Mouse (Mus musculus): Measurements from ENCODE around the gene Abraxas2.
A peak's percentile ranks its signal among the peaks of the same experiment; 100 is the strongest.

Abraxas2 gene

GRCm38 (mm10) chr7:132900826-132901531 is 42.0 kb downstream of the Abraxas2 start:
- peak; percentile 30 to 45 for DNase-seq

- no peak for DNase-seq
Observed at GRCm38 (mm10) chr7:132903796-132904195, 44.8 kb downstream of the Abraxas2 start.

GRCm38 (mm10) chr7:132921971-132922370 is 62.9 kb downstream of the Abraxas2 start:
- no peak for DNase-seq

DNA sequence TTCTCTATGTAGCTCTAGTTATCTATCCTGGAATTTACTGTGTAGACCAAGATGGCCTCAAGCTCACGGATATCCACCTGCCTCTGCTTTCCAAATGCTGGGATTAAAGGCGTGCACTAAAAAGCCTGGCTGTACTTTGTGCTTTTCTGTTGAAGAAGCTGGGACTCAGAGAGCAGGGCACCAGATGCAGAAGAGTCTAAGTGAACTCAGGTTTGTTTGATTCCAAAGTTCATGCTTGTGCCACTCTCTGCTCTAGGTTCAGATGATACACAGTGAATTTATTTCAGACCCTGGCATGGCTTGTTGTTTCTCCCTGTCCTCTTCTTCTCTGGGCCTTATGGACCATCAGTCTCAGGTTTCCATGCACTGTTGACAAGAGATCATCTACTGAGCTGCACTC is 66.2 kb downstream of the Abraxas2 start:
- no peak for DNase-seq

DNA sequence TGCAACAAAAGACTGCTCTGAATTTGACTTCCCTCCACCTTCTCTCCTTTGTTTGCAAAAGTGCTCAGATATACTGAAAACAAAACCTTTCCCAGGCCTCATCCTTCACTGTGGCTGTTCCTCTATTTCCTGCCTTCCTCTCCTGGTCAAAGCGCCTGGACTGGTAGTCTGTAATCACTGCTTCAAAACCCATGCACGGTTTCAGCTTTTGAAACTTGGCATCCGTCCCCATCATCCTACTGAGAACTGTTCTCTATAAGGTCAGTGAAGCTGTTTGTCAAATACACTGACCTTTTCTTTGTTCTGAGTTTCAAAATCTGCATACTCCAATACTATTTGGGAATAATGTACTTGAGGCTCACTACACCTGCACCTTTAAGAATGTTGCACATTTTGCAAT is 68.2 kb downstream of the Abraxas2 start:
- DNase-seq, result peak in 1 of 2 experiments; percentile 25

DNA sequence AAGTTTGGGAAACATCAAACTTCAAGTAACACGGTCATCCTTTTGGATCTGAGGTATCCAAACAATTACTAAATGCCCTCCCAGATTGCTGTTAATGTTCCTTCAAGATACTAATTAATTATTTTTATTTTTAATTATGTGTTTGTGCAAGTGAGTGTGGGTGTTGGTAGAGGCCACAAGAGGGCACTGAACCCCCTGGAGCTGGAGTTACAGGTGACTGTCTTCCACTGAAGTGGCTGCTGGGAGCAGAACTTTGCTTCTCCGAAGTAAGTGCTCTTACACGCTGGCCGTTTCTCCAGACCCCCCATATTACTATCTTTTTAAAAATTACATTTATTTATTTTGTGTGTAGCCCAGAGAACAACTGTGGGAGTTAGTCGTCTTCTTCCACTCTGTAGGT is 71.0 kb downstream of the Abraxas2 start:
- DNase-seq, result no peak

- DNase-seq, result peak; percentile 98
Observed at GRCm38 (mm10) chr7:132930850-132931559, 72.0 kb downstream of the Abraxas2 start, which contains the start of gene Zranb1. TSS of gene Zranb1 (plus strand) at chr7:132931142.

- peak; percentile 49 to 55 for DNase-seq
Observed at GRCm38 (mm10) chr7:132931560-132932351, 72.7 kb downstream of the Abraxas2 start.

DNA sequence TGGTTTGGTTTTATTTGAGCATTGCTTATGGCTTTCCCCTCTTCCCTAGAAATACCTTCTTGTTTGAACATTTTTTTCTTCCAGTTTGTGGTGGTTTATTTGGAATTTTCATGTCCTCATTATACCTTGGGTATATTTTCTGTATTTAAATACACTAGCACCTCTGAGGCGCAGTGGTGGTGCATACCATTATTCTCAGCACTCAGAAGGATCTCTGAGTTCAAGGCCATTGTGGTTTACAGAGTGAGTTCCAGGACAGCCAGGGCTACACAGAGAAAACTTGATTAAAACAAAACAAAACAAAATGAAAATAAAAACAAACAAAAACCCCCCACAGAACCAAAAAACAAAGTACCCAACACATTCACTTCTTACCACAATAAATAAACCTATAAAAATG is 74.3 kb downstream of the Abraxas2 start:
- DNase-seq, result no peak

All from lung, adult 18-20 months (tissue).